Comparison of ENCODE assay signal across 27 mouse cellular contexts in the genomic region with DNA sequence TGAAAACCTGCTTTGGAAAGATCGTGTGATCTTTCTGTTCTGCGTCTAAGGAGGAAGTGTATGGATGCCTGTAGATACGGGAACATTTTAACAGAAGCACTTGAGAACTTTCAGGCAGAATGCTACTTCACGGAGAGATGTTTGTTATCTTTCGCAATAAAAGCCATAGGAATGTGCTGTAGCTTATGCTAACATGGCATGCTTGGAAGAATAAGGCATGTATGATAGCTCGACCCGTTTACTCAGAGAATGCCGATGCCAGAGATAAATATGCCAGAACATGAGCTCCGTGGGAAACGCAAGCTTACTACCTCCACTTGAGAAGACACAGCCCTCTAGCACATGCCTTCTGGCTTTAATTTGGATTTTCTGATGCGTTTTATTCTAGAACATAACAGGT.
DNase-seq lines count a peak whose midpoint lies in the region; ATAC-seq and TF ChIP-seq lines count a peak whose summit lies in the region.
"Had no signal": no experiment of that assay in that cellular context is flagged by ENCODE, and none has a peak within 500 bp of the region (broad histone marks: within the 10 kb centered on the region; RNA-seq: fewer than 3 reads in every experiment).

No protein-coding gene starts in this region.

- TF ChIP-seq EP300 in lung, postnatal 0 days (IDR thresholded peaks at IDR 0.05) = peak; percentile 89

- H3K27me3 ChIP-seq in intestine, embryonic 14.5 days (replicated peaks; ENCODE audit: control insufficient read depth, insufficient read depth, low read length) = no peaks in the 10 kb centered on the region
- H3K27me3 ChIP-seq in intestine, postnatal 0 days (replicated peaks; ENCODE audit: control insufficient read depth, insufficient read depth, low read length) = no peaks in the 10 kb centered on the region
- no peaks in the 10 kb centered on the region for H3K27me3 ChIP-seq in lung, postnatal 0 days (replicated peaks; ENCODE audit: insufficient read depth, low read length)
- H3K27me3 ChIP-seq: CH12.LX; embryonic facial prominence, embryonic 13.5 days; forebrain, embryonic 13.5 days; heart, embryonic 12.5 days had no signal

- no peak overlapping the region for H3K9ac ChIP-seq in intestine, embryonic 14.5 days (ENCODE audit: low read length)
- H3K9ac ChIP-seq in intestine, postnatal 0 days (ENCODE audit: low read depth, low read length) = no peak overlapping the region
- no peak overlapping the region for H3K9ac ChIP-seq in lung, postnatal 0 days (replicated peaks; ENCODE audit: low read depth)
- H3K9ac ChIP-seq: embryonic facial prominence, embryonic 13.5 days; forebrain, embryonic 13.5 days; hindbrain, embryonic 14.5 days had no signal

- no peak overlapping the region for H3K27ac ChIP-seq in gastrocnemius, adult 2 months
- no peak overlapping the region for H3K27ac ChIP-seq in intestine, embryonic 14.5 days (ENCODE audit: low read depth)
- H3K27ac ChIP-seq in intestine, postnatal 0 days (ENCODE audit: low read depth, low read length) = no peak overlapping the region
- no peak overlapping the region for H3K27ac ChIP-seq in lung, postnatal 0 days (ENCODE audit: low read length)
- H3K27ac ChIP-seq: embryonic facial prominence, embryonic 13.5 days; forebrain, embryonic 10.5 days; forebrain, embryonic 13.5 days; hindbrain, embryonic 14.5 days; hindbrain, postnatal 0 days had no signal

- H3K36me3 ChIP-seq in intestine, embryonic 14.5 days (ENCODE audit: control insufficient read depth, insufficient read depth, low read length) = no peaks in the 10 kb centered on the region
- no peaks in the 10 kb centered on the region for H3K36me3 ChIP-seq in intestine, postnatal 0 days (ENCODE audit: control insufficient read depth, insufficient read depth)
- H3K36me3 ChIP-seq in lung, postnatal 0 days (ENCODE audit: insufficient read depth, low read length) = no peaks in the 10 kb centered on the region
- H3K36me3 ChIP-seq: embryonic facial prominence, embryonic 13.5 days; forebrain, embryonic 10.5 days; G1E; heart, embryonic 12.5 days had no signal

- H3K4me2 ChIP-seq in intestine, embryonic 14.5 days (ENCODE audit: low read length) = 0 out of 2 replicates have a peak overlapping the region, but pooled peaks have one; percentile 6
- H3K4me2 ChIP-seq in intestine, postnatal 0 days (replicated peaks; ENCODE audit: low read depth) = no peak overlapping the region
- peak overlapping the region; percentile 11; the same call in 1 of the 2 replicates for H3K4me2 ChIP-seq in lung, postnatal 0 days (replicated peaks; ENCODE audit: low read depth, low read length)
- H3K4me2 ChIP-seq: embryonic facial prominence, embryonic 13.5 days; forebrain, embryonic 13.5 days; hindbrain, embryonic 14.5 days had no signal

- H3K9me3 ChIP-seq in intestine, embryonic 14.5 days (ENCODE audit: control insufficient read depth, low read length) = no peaks in the 10 kb centered on the region
- no peaks in the 10 kb centered on the region for H3K9me3 ChIP-seq in intestine, postnatal 0 days (ENCODE audit: control insufficient read depth)
- H3K9me3 ChIP-seq in lung, postnatal 0 days (ENCODE audit: low read length) = no peaks in the 10 kb centered on the region
- H3K9me3 ChIP-seq: embryonic facial prominence, embryonic 13.5 days; forebrain, embryonic 10.5 days; forebrain, embryonic 13.5 days; G1E; heart, embryonic 12.5 days had no signal

- H3K4me3 ChIP-seq in gastrocnemius, adult 2 months = no peak overlapping the region
- no peak overlapping the region for H3K4me3 ChIP-seq in intestine, embryonic 14.5 days (ENCODE audit: low read depth, low read length)
- H3K4me3 ChIP-seq in intestine, postnatal 0 days (ENCODE audit: low read depth, low read length) = no peak overlapping the region
- no peak overlapping the region for H3K4me3 ChIP-seq in lung, postnatal 0 days (ENCODE audit: low read depth, low read length)
- H3K4me3 ChIP-seq: embryonic facial prominence, embryonic 13.5 days; forebrain, embryonic 10.5 days; forebrain, embryonic 13.5 days; heart, embryonic 12.5 days had no signal

- intact Hi-C loops in gastrocnemius, adult 2 months (cut with DNase I) = no loop called here

- DNase-seq in gastrocnemius, adult 2 months = peak; percentile 5
- DNase-seq in gastrocnemius, postnatal 25 days = no peak
- no peak for DNase-seq in intestine, embryonic 14.5 days (ENCODE audit: low spot score)
- DNase-seq in lung, postnatal 0 days (ENCODE audit: low spot score) = peak; percentile 83
- DNase-seq in lung, postnatal 10 days = no peak
- peak; percentile 5 for DNase-seq in MEL-GATA-1-ER (ENCODE audit: extremely low read depth, low read depth)
- DNase-seq: adrenal gland, adult 2 months; adrenal gland, postnatal 14 days; B cell, adult 2 months; cerebellum, adult 11 months; cerebellum, adult 2 months; cerebellum, adult 9-11 months; cerebellum, postnatal 25 days; gastrocnemius, postnatal 14 days; heart, adult 18-20 months; heart, postnatal 36 days had no signal

- no peak for TF ChIP-seq CTCF in gastrocnemius, adult 2 months (IDR thresholded peaks at IDR 0.05)
- no peak for TF ChIP-seq CTCF in intestine, postnatal 0 days (IDR thresholded peaks at IDR 0.05; ENCODE audit: low read depth)
- TF ChIP-seq CTCF in lung, postnatal 0 days (IDR thresholded peaks at IDR 0.05) = no peak

- no peaks in the 10 kb centered on the region for H3K4me1 ChIP-seq in intestine, embryonic 14.5 days (replicated peaks; ENCODE audit: control insufficient read depth, insufficient read depth, low read length)
- no peaks in the 10 kb centered on the region for H3K4me1 ChIP-seq in intestine, postnatal 0 days (replicated peaks; ENCODE audit: control insufficient read depth, insufficient read depth, low read length)
- peaks cover 3% of the 10 kb centered on the region; the same call in 1 of the 2 replicates for H3K4me1 ChIP-seq in lung, postnatal 0 days (ENCODE audit: insufficient read depth, low read depth, low read length)

- ATAC-seq in intestine, embryonic 14.5 days (replicated peaks; ENCODE audit: low FRiP score, low TSS enrichment, low read depth) = no peak
- no peak for ATAC-seq in intestine, postnatal 0 days
- ATAC-seq in lung, postnatal 0 days = peak; percentile 81
- ATAC-seq: forebrain, embryonic 13.5 days; forebrain, embryonic 16.5 days; hindbrain, postnatal 0 days; inflammation-experienced regulatory T-cells, adult 6 months had no signal

- WGBS in intestine, embryonic 14.5 days = 49% methylated on average over 11 of the region's 11 CpGs
- 59% methylated on average over 11 of the region's 11 CpGs for WGBS in intestine, postnatal 0 days
- 39% methylated on average over 11 of the region's 11 CpGs for WGBS in lung, postnatal 0 days

Comparison
In these comparisons a context has a peak if more than half of its experiments do, and no peak if none do; other contexts are left out.
1. DNase-seq: peak in gastrocnemius, adult 2 months (single experiment), lung, postnatal 0 days (single experiment) and MEL-GATA-1-ER (single experiment); none in gastrocnemius, postnatal 25 days (single experiment), intestine, embryonic 14.5 days (single experiment) and lung, postnatal 10 days (single experiment).